Mouse (Mus musculus) thymus, adult 2 months (tissue): ENCODE measurements around the gene Pik3ca.

Experiments used
- CTCF ChIP-seq: fragments of 200-500 bp; IDR thresholded peaks from 2 replicates; pipeline ENCODE4 v1.5.1; 2012; ENCODE audit warnings: mild to moderate bottlenecking, control low read depth, low read length, moderate library complexity, borderline replicate concordance; ENCODE audit not compliant: control insufficient read depth, poor library complexity, insufficient read depth; ENCODE audit errors: extremely low read depth
- POLR2A ChIP-seq: fragments of 200-500 bp; IDR thresholded peaks from 2 replicates; pipeline ENCODE4 v1.6.1; 2012; ENCODE audit warnings: mild to moderate bottlenecking, low read length, control low read depth, moderate library complexity; ENCODE audit not compliant: control insufficient read depth, poor library complexity, insufficient read depth; ENCODE audit errors: extremely low read depth

- no peak for TF ChIP-seq CTCF
- no peak for TF ChIP-seq POLR2A
These were observed 69.8 kb downstream of the Pik3ca start for GRCm38 (mm10) chr3:32467321-32467720.
